Mouse (Mus musculus): Measurements from ENCODE around the gene Iqcb1. TPM values are rescaled to one million over a fixed set of nuclear protein-coding genes. Genes with fewer than 3 reads are reported as not detected.

Iqcb1 gene
- polyA plus RNA-seq (2015; fragmentation: Nextera tagmentation; extraction: Ambion mirVana) = 53.2 and 56.8 TPM in 2 replicates

- ATAC-seq (ENCODE audit: low FRiP score, low read depth) = peak; percentile 99
Measured at GRCm38 (mm10) chr16:36828054-36828786, at the start of gene Iqcb1. Gene Iqcb1 (plus strand): TSS chr16:36828385.

GRCm38 (mm10) chr16:36784146-36784545 is 44.0 kb upstream of the Iqcb1 start:
- 80% methylated on average over 2 of the region's 2 CpGs for whole genome bisulfite sequencing
- Histone ChIP-seq H3K27ac (replicated peaks) (peak overlapping the region; percentile 63), H3K4me3 (peak overlapping the region; percentile 20), H3K4me2 (peak overlapping the region; percentile 16), H3K27me3 (no peaks in the 10 kb centered on the region), H3K36me3 (no peaks in the 10 kb centered on the region), H3K4me1 (replicated peaks) (no peaks in the 10 kb centered on the region), H3K9me3 (no peaks in the 10 kb centered on the region), H3K9ac (no peak overlapping the region)
- ATAC-seq (ENCODE audit: low FRiP score, low read depth) = 0 out of 2 replicates have a peak, but pooled peaks have one; percentile 23

More at GRCm38 (mm10) chr16:36828054-36828786, at the start of gene Iqcb1:
- H3K4me3 ChIP-seq = peak within 1 kb of the TSS; percentile 55
- H3K27me3 ChIP-seq = 0 out of 2 replicates have a peak, but pooled peaks cover 4% of the 10 kb centered on the region
- no peaks in the 10 kb centered on the region for H3K36me3 ChIP-seq
- peak within 1 kb of the TSS; percentile 64 for H3K9ac ChIP-seq
- peak within 1 kb of the TSS; percentile 83 for H3K4me2 ChIP-seq
- peaks cover 16% of the 10 kb centered on the region for H3K4me1 ChIP-seq (replicated peaks)
- WGBS = under 1% methylated on average over 64 of the region's 64 CpGs
- H3K9me3 ChIP-seq = no peaks in the 10 kb centered on the region
- H3K27ac ChIP-seq (replicated peaks) = peak within 1 kb of the TSS; percentile 57

DNA sequence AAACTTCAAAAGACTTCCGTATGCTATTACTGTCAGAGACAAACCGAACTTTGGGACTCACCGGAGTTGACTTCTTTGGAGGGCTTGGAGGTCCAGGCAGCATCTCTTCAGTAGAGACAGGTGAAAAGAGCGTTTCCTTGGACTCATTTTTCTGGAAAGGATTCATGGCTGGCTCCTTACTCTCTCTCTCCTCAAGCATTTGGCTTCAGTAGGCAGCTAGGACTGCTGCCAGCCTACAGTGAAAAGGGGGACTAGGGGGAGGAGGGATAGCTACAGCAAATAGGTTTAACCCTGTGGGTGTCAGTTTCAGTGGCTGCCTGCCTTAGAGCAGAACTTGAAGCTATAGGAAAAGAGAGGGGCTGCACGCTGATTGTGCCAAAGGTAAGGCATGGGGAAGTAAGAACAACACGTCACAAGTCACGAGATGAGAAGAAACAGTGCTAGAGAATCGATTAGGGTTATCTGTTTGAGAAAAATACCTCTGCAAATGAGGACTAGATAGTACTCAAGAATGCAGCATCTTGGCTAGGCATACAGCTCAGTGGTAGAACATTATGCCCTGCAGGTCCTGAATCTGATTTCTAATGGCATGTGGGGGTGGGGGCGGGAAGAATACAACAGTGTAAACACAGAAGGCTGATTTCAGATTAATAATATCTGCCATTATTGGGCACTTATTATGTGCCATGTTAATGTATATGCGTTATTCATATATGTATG is 43.4 kb upstream of the Iqcb1 start, which contains the start of gene Slc15a2:
Gene Slc15a2 (minus strand): TSS at position 369 of the 720 bp plus-strand sequence.
- Histone ChIP-seq H3K4me1 (replicated peaks) (no peaks in the 10 kb centered on the region), H3K9ac (no peak within 1 kb of the TSS), H3K36me3 (no peaks in the 10 kb centered on the region), H3K9me3 (no peaks in the 10 kb centered on the region), H3K27ac (replicated peaks) (peak within 1 kb of the TSS; percentile 63), H3K4me2 (peak within 1 kb of the TSS; percentile 16), H3K27me3 (no peaks in the 10 kb centered on the region), H3K4me3 (peak within 1 kb of the TSS; percentile 20)
- 66% methylated on average over 10 of the region's 10 CpGs for WGBS
- peak; percentile 89 for ATAC-seq (ENCODE audit: low FRiP score, low read depth)

DNA sequence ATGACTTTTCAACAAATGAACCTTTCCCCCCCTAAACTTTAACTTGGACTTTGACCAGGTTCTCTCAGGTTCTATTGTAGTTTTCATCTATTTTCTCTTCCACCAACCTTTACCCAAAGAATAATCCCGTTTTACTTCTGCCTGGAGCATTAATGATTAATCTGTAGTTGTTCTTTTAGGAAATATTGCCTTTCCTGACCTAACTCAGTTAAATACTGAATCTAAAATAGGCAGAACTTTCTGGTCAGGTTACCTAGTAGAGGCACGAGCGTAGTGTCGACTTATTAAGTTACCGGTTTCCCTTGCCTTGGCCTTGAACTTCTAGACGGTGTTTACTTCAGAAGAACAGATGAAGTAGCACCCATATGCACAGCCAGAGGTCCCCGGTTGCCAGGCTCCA is 41.7 kb upstream of the Iqcb1 start:
- Histone ChIP-seq H3K36me3 (no peaks in the 10 kb centered on the region), H3K9me3 (no peaks in the 10 kb centered on the region), H3K27me3 (no peaks in the 10 kb centered on the region), H3K4me1 (replicated peaks) (no peaks in the 10 kb centered on the region), H3K27ac (replicated peaks) (no peak overlapping the region), H3K4me3 (no peak overlapping the region), H3K4me2 (no peak overlapping the region), H3K9ac (no peak overlapping the region)
- 94% methylated on average over 7 of the region's 7 CpGs for WGBS
- ATAC-seq (ENCODE audit: low FRiP score, low read depth) = no peak

DNA sequence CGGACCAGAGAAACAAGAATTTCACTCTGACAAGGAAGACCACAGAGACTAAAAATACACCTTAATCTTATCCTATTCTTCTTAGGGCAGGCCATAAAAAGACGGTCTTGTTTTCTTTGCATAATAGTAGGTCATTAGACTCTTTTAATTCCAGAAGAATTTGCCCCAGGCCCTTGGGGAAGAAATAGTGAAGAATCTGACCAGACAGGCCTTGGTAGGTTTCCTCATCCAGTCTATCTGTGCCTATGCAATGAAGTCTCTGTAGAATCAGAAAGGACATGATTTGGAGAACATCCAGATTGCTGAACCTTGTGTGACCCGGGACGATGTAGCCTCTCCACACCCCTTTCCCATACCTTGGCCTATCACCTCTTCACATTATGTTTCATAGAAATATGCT is 38.0 kb upstream of the Iqcb1 start:
- no peak for ATAC-seq (ENCODE audit: low FRiP score, low read depth)
- WGBS = 94% methylated on average over 4 of the region's 4 CpGs
- Histone ChIP-seq H3K4me2 (no peak overlapping the region), H3K4me1 (replicated peaks) (no peaks in the 10 kb centered on the region), H3K9me3 (no peaks in the 10 kb centered on the region), H3K27ac (replicated peaks) (no peak overlapping the region), H3K27me3 (no peaks in the 10 kb centered on the region), H3K36me3 (no peaks in the 10 kb centered on the region), H3K9ac (no peak overlapping the region), H3K4me3 (no peak overlapping the region)

DNA sequence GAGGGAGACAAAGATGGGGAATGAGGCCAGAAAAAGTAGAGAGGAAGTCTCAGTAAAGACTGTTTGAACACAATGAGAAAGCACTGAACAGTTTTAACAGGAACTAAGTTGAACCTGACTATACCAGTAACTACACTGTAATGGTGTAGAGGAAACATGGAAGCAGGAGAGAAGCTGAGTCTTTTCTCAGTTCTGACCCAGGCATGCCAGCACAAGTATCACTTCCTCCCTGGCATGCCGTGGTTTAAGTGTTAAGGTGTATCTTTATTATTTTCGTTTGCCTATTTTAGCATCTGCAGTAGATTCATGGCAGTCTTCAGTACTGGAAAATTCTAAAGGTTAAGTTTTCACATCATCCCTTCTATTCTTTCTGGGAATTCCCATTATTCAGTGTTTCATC is 33.2 kb upstream of the Iqcb1 start:
- H3K9me3 ChIP-seq = no peaks in the 10 kb centered on the region
- H3K4me2 ChIP-seq = no peak overlapping the region
- no peak overlapping the region for H3K4me3 ChIP-seq
- H3K4me1 ChIP-seq (replicated peaks) = no peaks in the 10 kb centered on the region
- no peak overlapping the region for H3K9ac ChIP-seq
- no peak for ATAC-seq (ENCODE audit: low FRiP score, low read depth)
- WGBS = 92% methylated on average over 2 of the region's 2 CpGs
- no peak overlapping the region for H3K27ac ChIP-seq (replicated peaks)
- no peaks in the 10 kb centered on the region for H3K36me3 ChIP-seq
- H3K27me3 ChIP-seq = no peaks in the 10 kb centered on the region

GRCm38 (mm10) chr16:36798334-36798733 is 29.9 kb upstream of the Iqcb1 start:
- H3K36me3 ChIP-seq = no peaks in the 10 kb centered on the region

GRCm38 (mm10) chr16:36802361-36802760 is 25.8 kb upstream of the Iqcb1 start:
- whole genome bisulfite sequencing = 91% methylated on average over 3 of the region's 3 CpGs
- no peak for ATAC-seq (ENCODE audit: low FRiP score, low read depth)
- Histone ChIP-seq H3K9ac (no peak overlapping the region), H3K27ac (replicated peaks) (no peak overlapping the region), H3K4me1 (replicated peaks) (no peaks in the 10 kb centered on the region), H3K36me3 (no peaks in the 10 kb centered on the region), H3K4me3 (no peak overlapping the region), H3K9me3 (no peaks in the 10 kb centered on the region), H3K4me2 (no peak overlapping the region), H3K27me3 (no peaks in the 10 kb centered on the region)

More at GRCm38 (mm10) chr16:36798334-36798733, 29.9 kb upstream of the Iqcb1 start:
- no peaks in the 10 kb centered on the region for H3K4me1 ChIP-seq (replicated peaks)
- H3K27ac ChIP-seq (replicated peaks) = no peak overlapping the region
- no peak overlapping the region for H3K4me2 ChIP-seq
- no peak for ATAC-seq (ENCODE audit: low FRiP score, low read depth)
- H3K4me3 ChIP-seq = no peak overlapping the region
- 82% methylated on average over 2 of the region's 2 CpGs for WGBS
- no peaks in the 10 kb centered on the region for H3K9me3 ChIP-seq
- H3K27me3 ChIP-seq = no peaks in the 10 kb centered on the region
- no peak overlapping the region for H3K9ac ChIP-seq

GRCm38 (mm10) chr16:36808616-36809015 is 19.6 kb upstream of the Iqcb1 start:
- Histone ChIP-seq H3K4me2 (no peak overlapping the region), H3K4me3 (no peak overlapping the region), H3K27me3 (no peaks in the 10 kb centered on the region), H3K4me1 (replicated peaks) (no peaks in the 10 kb centered on the region), H3K9ac (no peak overlapping the region), H3K9me3 (no peaks in the 10 kb centered on the region), H3K36me3 (no peaks in the 10 kb centered on the region), H3K27ac (replicated peaks) (no peak overlapping the region)
- no peak for ATAC-seq (ENCODE audit: low FRiP score, low read depth)
- WGBS = 93% methylated on average over 3 of the region's 3 CpGs

DNA sequence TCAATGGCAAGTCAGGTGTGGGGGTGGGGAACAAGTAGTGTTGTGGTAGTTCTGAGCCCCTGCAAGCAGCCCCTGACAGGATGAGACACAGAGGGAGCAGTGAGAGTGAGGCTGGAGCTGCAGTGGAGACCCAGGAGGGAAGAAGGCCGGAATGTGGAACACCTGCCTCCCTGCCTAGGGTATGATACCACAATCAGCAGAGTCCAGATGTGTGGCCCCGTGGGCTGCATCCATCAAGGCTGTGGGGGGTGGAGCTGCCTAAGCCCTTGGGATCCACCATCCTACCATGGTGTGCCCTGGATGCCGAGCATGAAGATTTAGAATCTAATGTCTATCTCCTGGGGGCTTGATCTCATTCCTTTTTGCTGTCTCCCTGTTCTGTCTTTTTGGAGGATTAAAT is 14.5 kb upstream of the Iqcb1 start:
- no peak for ATAC-seq (ENCODE audit: low FRiP score, low read depth)
- WGBS = 66% methylated on average over 3 of the region's 3 CpGs
- no peaks in the 10 kb centered on the region for H3K36me3 ChIP-seq

GRCm38 (mm10) chr16:36816916-36817315 is 11.3 kb upstream of the Iqcb1 start:
- no peak; the same call in 1 of the 2 replicates for ATAC-seq (ENCODE audit: low FRiP score, low read depth)
- Histone ChIP-seq H3K36me3 (no peaks in the 10 kb centered on the region), H3K27ac (replicated peaks) (no peak overlapping the region), H3K4me2 (no peak overlapping the region), H3K9ac (no peak overlapping the region), H3K4me3 (no peak overlapping the region), H3K27me3 (no peaks in the 10 kb centered on the region), H3K4me1 (replicated peaks) (no peaks in the 10 kb centered on the region), H3K9me3 (no peaks in the 10 kb centered on the region)

More for the DNA sequence above, 14.5 kb upstream of the Iqcb1 start:
- no peak overlapping the region for H3K9ac ChIP-seq
- H3K4me1 ChIP-seq (replicated peaks) = no peaks in the 10 kb centered on the region
- no peak overlapping the region for H3K4me3 ChIP-seq
- no peak overlapping the region for H3K27ac ChIP-seq (replicated peaks)
- no peaks in the 10 kb centered on the region for H3K9me3 ChIP-seq
- H3K4me2 ChIP-seq = no peak overlapping the region
- H3K27me3 ChIP-seq = no peaks in the 10 kb centered on the region

DNA sequence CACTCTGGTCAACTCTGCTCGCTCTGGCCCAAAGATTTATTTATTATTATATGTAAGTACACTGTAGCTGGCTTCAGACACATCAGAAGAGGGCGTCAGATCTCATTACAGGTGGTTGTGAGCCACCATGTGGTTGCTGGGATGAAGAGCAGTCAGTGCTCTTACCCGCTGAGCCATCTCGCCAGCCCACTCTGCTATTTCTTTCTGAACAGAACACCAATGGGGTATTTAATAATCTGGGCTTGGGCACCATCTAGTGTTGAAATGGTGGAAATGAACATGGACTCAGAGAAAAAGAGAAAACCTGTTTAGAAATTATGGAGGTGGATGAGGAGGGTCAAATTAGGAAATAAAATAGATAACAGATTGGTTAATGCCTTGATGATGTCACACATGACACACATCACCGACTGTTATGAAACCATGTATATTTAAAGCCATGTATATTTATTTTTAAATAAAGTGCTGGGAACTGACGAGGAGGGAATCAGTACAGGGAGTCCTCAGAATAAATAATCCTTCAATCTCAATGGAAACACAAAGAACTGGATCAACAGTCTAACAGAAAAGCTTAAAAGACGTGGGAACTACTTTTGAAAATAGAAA is 10.8 kb upstream of the Iqcb1 start:
- H3K4me3 ChIP-seq = no peak overlapping the region
- WGBS = 18% methylated on average over 7 of the region's 7 CpGs
- H3K9ac ChIP-seq = no peak overlapping the region
- H3K27me3 ChIP-seq = no peaks in the 10 kb centered on the region
- H3K9me3 ChIP-seq = no peaks in the 10 kb centered on the region
- no peak overlapping the region for H3K4me2 ChIP-seq
- no peaks in the 10 kb centered on the region for H3K4me1 ChIP-seq (replicated peaks)
- H3K36me3 ChIP-seq = no peaks in the 10 kb centered on the region
- ATAC-seq (ENCODE audit: low FRiP score, low read depth) = peak; percentile 97
- H3K27ac ChIP-seq (replicated peaks) = no peak overlapping the region
